Mouse (Mus musculus) right cerebral cortex, postnatal 36 days (tissue): ENCODE data around the gene Fkbp3.

ENCODE experiments used
- DNase-seq, 2 experiments: peaks; one replicate each; pipeline ENCODE4 v3.0.0; 2022; ENCODE audit warnings: low spot score in 2 of 2, mixed read lengths in 1 of 2

The Fkbp3 gene

DNA sequence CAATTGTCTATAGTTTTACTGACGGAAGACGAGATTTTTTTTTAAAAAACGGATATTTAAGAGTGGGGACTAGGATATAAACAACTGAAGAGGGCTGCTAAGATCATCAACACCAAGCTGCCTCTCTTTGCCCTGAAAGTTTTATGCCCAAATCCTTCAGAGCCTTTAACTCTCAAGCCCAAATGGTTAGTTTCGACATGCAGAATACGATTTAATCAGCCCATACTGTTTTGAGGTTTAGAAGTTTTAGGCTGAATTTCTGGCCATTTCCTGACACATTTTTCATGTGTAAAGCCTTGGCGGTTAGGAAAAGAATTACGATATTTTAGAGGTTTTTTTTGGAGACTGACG is 38.0 kb downstream of the Fkbp3 start:
- DNase-seq: no peak

DNA sequence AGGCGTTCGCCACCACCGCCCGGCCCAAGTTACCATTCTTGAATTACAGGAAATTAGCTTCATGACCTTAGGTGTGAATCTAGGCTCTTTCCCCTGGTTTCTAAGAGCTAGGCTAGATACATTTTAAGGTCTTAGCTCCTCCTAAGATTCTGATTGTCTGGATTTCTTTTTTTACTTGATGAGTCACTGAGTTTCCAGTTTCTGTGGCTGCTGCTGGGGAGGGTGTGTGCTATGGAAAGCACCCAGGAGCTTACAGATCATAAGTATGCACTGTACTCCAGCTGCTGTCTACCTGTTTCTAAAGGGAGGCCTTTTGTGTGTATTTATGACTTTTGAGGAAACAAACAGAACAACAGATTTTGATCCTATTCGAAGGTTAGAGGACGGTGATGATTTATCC is 51.0 kb downstream of the Fkbp3 start:
- peak in 1 of 2 experiments; percentile 12 for DNase-seq
